Mouse (Mus musculus) erythroblast, embryonic 14.5 days (primary cell): ENCODE data around the gene Tipin. TPM values are rescaled to one million over a fixed set of nuclear protein-coding genes. Genes with fewer than 3 reads are reported as not detected.

ENCODE experiments used
- H3K27me3 ChIP-seq: 2 replicates; pipeline ENCODE4 v1.6.1; 2012; ENCODE audit warnings: inconsistent platforms; ENCODE audit not compliant: control insufficient read depth
- H3K36me3 ChIP-seq: 2 replicates; pipeline ENCODE4 v1.6.1; 2012; ENCODE audit warnings: mild to moderate bottlenecking, inconsistent platforms; ENCODE audit not compliant: control insufficient read depth
- H3K4me1 ChIP-seq: 2 replicates; pipeline ENCODE4 v1.6.1; 2012; ENCODE audit warnings: inconsistent platforms; ENCODE audit not compliant: control insufficient read depth
- H3K4me3 ChIP-seq: replicated peaks from 2 replicates; pipeline ENCODE3; 2012; ENCODE audit warnings: moderate library complexity, mild to moderate bottlenecking, inconsistent platforms
- H3K9me3 ChIP-seq: 2 replicates; pipeline ENCODE4 v1.6.1; 2012; ENCODE audit warnings: low read length, inconsistent platforms, mixed read lengths; ENCODE audit not compliant: control insufficient read depth
- GATA1 ChIP-seq: IDR thresholded peaks from 2 replicates; pipeline ENCODE4 v1.6.1; 2012; ENCODE audit warnings: low read length, inconsistent platforms, mixed read lengths
- TAL1 ChIP-seq: IDR thresholded peaks from 3 replicates; pipeline ENCODE4 v1.6.1; 2012; ENCODE audit warnings: low read length, inconsistent platforms, mixed read lengths
- polyA plus RNA-seq: library from polyadenylated mRNA; stranded (reverse); fragments of >175 nt; gene quantifications from 2 replicates; pipeline ENCODE4 v1.2.3, GENCODE M21; 2012

Gene Tipin
- polyA plus RNA-seq, 1 experiment, result 1.3 TPM

DNA sequence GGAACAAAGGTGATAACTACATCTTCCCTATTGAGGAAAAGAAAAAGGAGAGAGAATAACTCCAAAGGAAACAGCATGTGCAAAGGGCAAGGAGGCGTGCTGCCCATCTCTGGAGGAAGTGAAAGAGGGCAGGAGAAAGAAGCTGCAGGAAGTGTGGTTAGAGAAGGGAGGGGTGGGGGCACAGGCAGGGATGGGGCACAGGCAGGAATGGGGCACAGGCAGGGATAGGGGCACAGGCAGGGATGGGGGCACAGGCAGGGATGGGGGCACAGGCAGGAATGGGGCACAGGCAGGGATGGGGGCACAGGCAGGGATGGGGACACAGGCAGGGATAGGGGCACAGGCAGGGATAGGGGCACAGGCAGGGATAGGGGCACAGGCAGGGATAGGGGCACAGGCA, 32.0 kb upstream of the Tipin start:
- H3K27me3 ChIP-seq, result no peaks in the 10 kb centered on the region
- H3K4me1 ChIP-seq, result peaks cover 24% of the 10 kb centered on the region
- no peaks in the 10 kb centered on the region; the same call in 1 of the 2 replicates for H3K36me3 ChIP-seq
- TF ChIP-seq GATA1 (no peak), TAL1 (no peak)
- H3K9me3 ChIP-seq, result no peaks in the 10 kb centered on the region
- H3K4me3 ChIP-seq, result no peak overlapping the region

DNA sequence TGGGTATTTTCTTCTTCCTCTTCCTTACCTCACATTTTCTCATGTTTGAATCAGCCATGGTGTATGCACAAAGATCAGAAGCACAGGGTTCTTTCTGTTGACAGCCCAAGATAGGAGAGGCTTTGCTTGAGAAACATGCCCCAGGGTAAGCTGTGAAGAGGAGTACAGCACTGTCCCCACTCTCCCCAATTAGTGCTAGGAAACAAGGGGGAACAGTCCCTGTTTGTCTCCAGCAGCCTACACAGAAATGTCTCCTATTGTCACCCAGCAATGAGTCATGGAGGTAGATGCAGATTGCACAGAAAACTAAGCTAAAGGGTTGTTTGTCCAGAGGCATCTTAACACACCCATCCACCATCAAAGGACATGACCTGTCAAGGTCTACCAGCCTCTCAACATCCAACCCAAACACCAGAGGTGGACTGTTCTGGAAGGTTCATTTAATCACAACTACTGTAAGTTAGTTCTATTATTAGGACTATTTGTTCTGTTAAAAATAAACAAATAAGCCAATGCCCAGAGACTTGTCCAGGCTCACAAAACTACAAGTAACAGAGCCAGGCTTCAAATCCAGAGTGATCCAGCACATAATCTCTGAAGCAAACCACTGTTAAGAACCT, 31.2 kb upstream of the Tipin start:
- no peak for TF ChIP-seq TAL1
- TF ChIP-seq GATA1, result no peak
- H3K27me3 ChIP-seq, result no peaks in the 10 kb centered on the region
- no peaks in the 10 kb centered on the region for H3K9me3 ChIP-seq
- peaks cover 24% of the 10 kb centered on the region for H3K4me1 ChIP-seq
- no peaks in the 10 kb centered on the region; the same call in 1 of the 2 replicates for H3K36me3 ChIP-seq
- no peak overlapping the region for H3K4me3 ChIP-seq

DNA sequence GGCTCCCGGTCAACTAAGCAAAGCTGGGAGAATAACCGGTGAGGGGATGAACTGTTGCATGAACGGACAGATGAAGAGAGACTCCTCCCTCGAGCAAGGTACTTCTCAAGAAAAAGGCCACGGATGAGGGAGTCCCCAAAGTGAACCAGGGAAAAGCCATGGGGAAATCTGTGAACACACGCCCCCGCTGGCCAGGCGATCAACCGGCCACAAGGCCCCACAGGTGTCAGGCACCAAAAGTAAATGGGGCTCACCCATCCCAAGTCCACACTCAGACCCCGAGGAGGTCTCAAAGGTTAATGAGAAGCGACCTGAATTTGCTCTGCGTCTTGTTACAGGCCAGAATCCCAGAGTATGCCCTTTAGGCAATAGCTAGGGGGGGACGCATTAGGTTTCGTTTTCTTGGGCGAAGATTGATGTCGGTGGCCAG, 28.8 kb upstream of the Tipin start:
- Histone ChIP-seq H3K9me3 (no peaks in the 10 kb centered on the region), H3K4me1 (peaks cover 24% of the 10 kb centered on the region), H3K27me3 (no peaks in the 10 kb centered on the region), H3K4me3 (peak overlapping the region; percentile 70), H3K36me3 (no peaks in the 10 kb centered on the region; the same call in 1 of the 2 replicates)
- TF ChIP-seq GATA1 (no peak), TAL1 (no peak)

DNA sequence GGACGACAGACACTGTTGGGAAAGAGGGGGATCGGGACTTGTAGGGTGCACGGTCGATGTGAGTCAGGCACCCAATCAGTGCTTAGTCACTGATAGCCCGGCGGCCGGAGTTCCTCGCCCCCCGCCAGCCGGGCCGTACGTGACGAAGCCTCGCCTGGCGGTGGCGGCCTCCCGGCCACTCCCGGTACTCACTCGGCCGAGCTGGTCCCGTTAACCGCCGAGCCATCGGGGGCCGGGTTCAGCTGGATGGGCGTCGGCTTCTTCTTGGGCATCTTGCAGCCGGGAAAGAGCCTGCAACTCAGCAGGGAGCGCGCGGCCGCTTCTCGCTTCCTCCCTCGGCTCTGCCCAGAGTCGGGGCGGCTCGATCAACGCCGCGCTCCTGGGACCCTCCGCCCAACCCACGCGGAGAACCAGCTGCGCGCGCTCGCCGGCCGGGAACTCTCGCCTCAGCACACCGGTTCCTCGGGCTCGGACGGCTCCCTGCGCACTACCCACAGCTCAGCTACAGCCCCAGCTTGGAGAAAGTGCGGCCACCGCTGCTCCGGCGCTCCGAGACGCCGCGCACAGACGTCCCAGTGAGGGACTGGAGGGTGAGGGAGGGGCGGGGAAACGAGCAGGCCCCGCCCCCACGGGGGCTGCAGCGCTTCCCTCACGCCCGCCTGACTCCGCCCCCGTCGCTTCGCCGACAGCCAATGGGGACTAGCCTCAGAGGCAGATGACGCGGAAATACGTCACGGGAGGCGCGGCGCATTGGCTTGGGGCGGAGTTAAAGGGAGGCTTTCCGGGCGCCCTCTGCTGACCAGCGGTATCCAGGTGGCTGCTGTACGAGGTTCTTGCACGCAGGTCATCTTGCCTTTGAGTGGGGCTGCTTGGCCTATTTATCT, 28.1 kb upstream of the Tipin start, which contains the start of gene Map2k1:
Gene Map2k1 (minus strand): TSS at position 611 of the 884 bp plus-strand sequence.
- H3K9me3 ChIP-seq, result no peaks in the 10 kb centered on the region
- no peaks in the 10 kb centered on the region; the same call in 1 of the 2 replicates for H3K36me3 ChIP-seq
- H3K27me3 ChIP-seq, result no peaks in the 10 kb centered on the region
- TF ChIP-seq TAL1, result no peak
- TF ChIP-seq GATA1, result no peak
- peak within 1 kb of the TSS; percentile 70 for H3K4me3 ChIP-seq
- H3K4me1 ChIP-seq, result peaks cover 24% of the 10 kb centered on the region

DNA sequence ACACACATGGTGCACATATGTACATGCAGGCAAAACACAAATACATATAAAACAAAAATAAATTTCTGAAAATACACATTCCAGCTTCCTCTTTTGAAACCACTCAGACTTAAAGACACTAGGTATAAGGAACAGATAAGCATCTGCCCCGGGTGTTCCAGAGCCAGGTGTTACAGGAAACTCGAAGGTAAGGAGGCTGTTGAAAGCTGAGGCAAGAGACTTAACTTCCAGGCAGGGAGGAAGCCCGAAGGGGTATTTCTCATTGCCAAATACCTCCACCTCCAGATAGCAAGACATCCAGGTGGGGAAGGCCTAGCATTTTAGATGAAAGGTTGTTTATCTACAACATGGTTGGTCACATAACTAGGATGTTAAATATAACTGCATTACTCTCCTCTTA, 26.0 kb upstream of the Tipin start:
- Histone ChIP-seq H3K9me3 (no peaks in the 10 kb centered on the region), H3K27me3 (no peaks in the 10 kb centered on the region)

DNA sequence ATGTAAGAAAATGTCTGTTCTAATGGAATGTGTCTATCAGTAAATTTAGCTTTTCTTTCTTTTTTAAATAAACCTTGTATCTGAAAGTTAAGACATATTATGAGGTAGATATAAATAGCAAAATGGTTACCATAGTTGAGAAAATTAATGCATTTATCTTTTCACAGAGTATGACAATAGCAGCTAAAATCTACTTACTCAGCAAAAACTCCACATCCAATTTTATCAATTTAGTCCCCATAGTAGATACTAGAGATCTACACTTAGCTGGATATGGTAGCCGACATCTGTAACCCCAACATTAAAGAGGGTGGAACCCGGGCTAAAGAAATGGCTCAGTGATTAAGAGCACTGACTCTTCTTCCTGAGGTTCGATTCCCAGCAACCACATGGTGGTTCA, 25.2 kb upstream of the Tipin start:
- Histone ChIP-seq H3K27me3 (no peaks in the 10 kb centered on the region), H3K4me3 (no peak overlapping the region), H3K4me1 (peaks cover 22% of the 10 kb centered on the region), H3K36me3 (no peaks in the 10 kb centered on the region), H3K9me3 (no peaks in the 10 kb centered on the region)
- no peak for TF ChIP-seq GATA1
- no peak for TF ChIP-seq TAL1

More for the DNA sequence above, 26.0 kb upstream of the Tipin start:
- no peak for TF ChIP-seq GATA1
- TF ChIP-seq TAL1, result no peak
- Histone ChIP-seq H3K4me3 (no peak overlapping the region), H3K4me1 (peaks cover 22% of the 10 kb centered on the region), H3K36me3 (no peaks in the 10 kb centered on the region)

DNA sequence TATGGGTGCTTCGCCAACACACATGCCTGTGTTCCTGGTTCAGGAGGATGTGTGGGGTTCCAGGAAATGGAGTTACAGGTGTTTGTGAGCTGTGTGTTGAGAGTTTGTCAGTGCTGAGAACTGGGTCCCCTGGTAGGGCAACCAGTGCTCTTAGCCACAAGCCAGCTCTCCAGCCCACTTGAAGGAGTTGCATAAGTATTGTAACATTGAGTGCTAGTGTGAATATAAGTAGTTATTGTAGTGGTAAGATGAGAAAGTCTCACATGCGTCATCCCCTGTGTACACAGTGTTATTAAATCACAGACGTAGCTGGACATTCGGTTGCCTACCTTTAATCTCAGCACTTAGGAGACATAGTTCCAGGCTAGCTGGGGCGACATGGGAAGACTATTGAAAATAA, 21.5 kb upstream of the Tipin start:
- no peak for TF ChIP-seq GATA1
- TF ChIP-seq TAL1, result no peak
- Histone ChIP-seq H3K4me1 (no peaks in the 10 kb centered on the region), H3K9me3 (peaks cover 2% of the 10 kb centered on the region; the same call in 1 of the 2 replicates), H3K4me3 (no peak overlapping the region), H3K27me3 (peaks cover 2% of the 10 kb centered on the region), H3K36me3 (no peaks in the 10 kb centered on the region)

DNA sequence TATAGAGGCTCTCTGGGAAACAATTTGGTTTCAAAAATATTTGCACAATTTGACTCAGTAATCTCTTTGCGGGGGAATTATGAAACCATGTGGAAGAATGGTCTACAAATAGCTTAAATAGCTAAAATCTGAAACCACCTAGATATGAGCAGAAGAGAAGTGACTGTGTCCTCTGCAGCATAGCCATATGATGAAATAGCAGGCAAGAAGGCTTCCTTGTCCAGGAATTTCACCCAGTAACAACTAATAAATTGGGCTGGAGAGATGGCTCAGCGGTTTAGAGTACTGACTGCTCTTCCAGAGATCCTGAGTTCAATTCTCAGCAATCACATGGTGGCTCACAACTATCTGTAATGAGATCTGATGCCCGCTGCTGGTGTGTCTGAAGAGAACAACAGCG, 20.4 kb upstream of the Tipin start:
- TF ChIP-seq GATA1, result no peak
- no peak for TF ChIP-seq TAL1
- Histone ChIP-seq H3K36me3 (no peaks in the 10 kb centered on the region), H3K9me3 (peaks cover 2% of the 10 kb centered on the region; the same call in 1 of the 2 replicates), H3K27me3 (peaks cover 2% of the 10 kb centered on the region), H3K4me1 (no peaks in the 10 kb centered on the region), H3K4me3 (no peak overlapping the region)

DNA sequence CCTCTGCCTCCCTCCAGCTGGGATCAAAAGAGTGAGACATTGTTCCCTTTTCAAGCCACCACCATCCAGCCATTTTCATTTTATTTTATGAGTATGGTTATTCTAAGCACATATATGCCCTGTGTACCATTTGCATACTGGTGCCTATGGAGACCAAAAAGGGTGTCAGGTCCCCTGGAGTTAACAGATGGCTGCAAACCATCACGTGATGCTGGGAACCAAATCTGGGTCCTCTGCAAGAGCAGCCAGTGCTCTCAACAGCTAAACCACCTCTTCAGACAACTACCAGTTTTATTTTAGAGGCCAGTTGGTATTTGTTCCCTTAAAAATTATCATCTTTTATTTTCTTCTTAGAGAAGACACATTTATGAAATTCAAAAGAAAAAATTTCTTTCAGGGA, 16.6 kb upstream of the Tipin start:
- H3K4me3 ChIP-seq, result no peak overlapping the region

More for the DNA sequence above, 16.6 kb upstream of the Tipin start:
- Histone ChIP-seq H3K36me3 (no peaks in the 10 kb centered on the region), H3K4me1 (peaks cover 3% of the 10 kb centered on the region), H3K9me3 (peaks cover 2% of the 10 kb centered on the region; the same call in 1 of the 2 replicates), H3K27me3 (peaks cover 2% of the 10 kb centered on the region)
- no peak for TF ChIP-seq TAL1
- no peak for TF ChIP-seq GATA1
